Mouse (Mus musculus) neural tube, embryonic 13.5 days (tissue): ENCODE data around the gene Pkd2. TPM values are rescaled to one million over a fixed set of nuclear protein-coding genes. Genes with fewer than 3 reads are reported as not detected.
"Not testable (repeated sequence)": the region's sequence is repeated elsewhere in the genome, so short reads cannot be mapped to it uniquely, and the experiment has no call there.

Experiments
- ATAC-seq: fragments of 200-750 bp; cut with Nextera tagmentation; 2 replicates; pipeline ENCODE4 v1.8.0; 2017; ENCODE audit warnings: low read depth, mild to moderate bottlenecking, moderate TSS enrichment, moderate library complexity
- H3K27ac ChIP-seq: fragments of 300-500 bp; sonication (generic); replicated peaks from 2 replicates; pipeline ENCODE4 v1.5.1; 2015; ENCODE audit warnings: moderate library complexity, mild to moderate bottlenecking, inconsistent platforms
- H3K27me3 ChIP-seq: fragments of 300-500 bp; sonication (generic); 2 replicates; pipeline ENCODE4 v1.6.1; 2015; ENCODE audit warnings: mild to moderate bottlenecking, inconsistent platforms
- H3K36me3 ChIP-seq: fragments of 300-500 bp; sonication (generic); 2 replicates; pipeline ENCODE4 v1.6.1; 2015; ENCODE audit warnings: mild to moderate bottlenecking, inconsistent platforms
- H3K4me1 ChIP-seq: fragments of 300-500 bp; sonication (generic); replicated peaks from 2 replicates; pipeline ENCODE4 v1.6.1; 2015; ENCODE audit warnings: inconsistent platforms
- H3K4me2 ChIP-seq: fragments of 300-500 bp; sonication (generic); 2 replicates; pipeline ENCODE4 v1.6.1; 2015; ENCODE audit warnings: inconsistent platforms, mild to moderate bottlenecking, moderate library complexity
- H3K4me3 ChIP-seq: fragments of 300-500 bp; sonication (generic); 2 replicates; pipeline ENCODE4 v1.5.1; 2015; ENCODE audit warnings: mild to moderate bottlenecking, inconsistent platforms
- H3K9ac ChIP-seq: fragments of 300-500 bp; sonication (generic); 2 replicates; pipeline ENCODE4 v1.6.1; 2015; ENCODE audit warnings: moderate library complexity, mild to moderate bottlenecking, inconsistent platforms
- H3K9me3 ChIP-seq: fragments of 300-500 bp; sonication (generic); 2 replicates; pipeline ENCODE4 v1.6.1; 2016; ENCODE audit warnings: inconsistent platforms
- WGBS: fragments of 180-500 bp; shearing (Covaris S2); methylation state at CpG from one replicate; pipeline ENCODE4 v1.1.7; 2015; 5-methylcytosine and 5-hydroxymethylcytosine counted together
- polyA plus RNA-seq: library from polyadenylated mRNA; unstranded; fragments of >200 nt; fragmentation: Nextera tagmentation; extraction: Ambion mirVana; gene quantifications from 2 replicates; pipeline ENCODE4 v1.2.1, GENCODE M21; 2015

The Pkd2 gene
- polyA plus RNA-seq, 1 experiment from 2014 or later = 9.6 TPM

DNA sequence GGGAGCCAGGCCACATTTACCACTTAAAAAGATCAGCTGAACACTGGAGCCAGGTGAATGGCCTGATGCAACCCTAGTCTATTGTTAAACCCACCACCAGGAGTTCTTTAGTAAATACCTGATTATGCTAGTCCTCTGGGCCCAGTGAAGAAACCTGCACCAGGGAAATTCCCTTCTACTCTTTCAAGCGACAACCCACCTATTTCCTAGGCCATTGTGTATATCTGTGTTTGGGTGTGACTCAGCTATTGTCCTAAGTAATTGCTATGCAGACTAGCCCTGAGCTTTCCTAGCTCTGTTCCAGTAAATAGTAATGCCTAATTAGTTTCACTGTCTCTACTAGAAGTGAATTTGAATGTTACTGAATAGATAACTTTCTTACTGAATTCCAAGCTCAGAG, 16.4 kb upstream of the Pkd2 start:
- H3K4me2 ChIP-seq = no peak overlapping the region
- WGBS = 51% methylated on average over 1 of the region's 1 CpGs
- H3K9me3 ChIP-seq = no peaks in the 10 kb centered on the region
- no peaks in the 10 kb centered on the region for H3K27me3 ChIP-seq
- no peak overlapping the region for H3K27ac ChIP-seq
- 0 out of 2 replicates have a peak, but pooled peaks cover 4% of the 10 kb centered on the region for H3K4me1 ChIP-seq
- H3K4me3 ChIP-seq = no peak overlapping the region
- no peak for ATAC-seq
- H3K9ac ChIP-seq = no peak overlapping the region
- H3K36me3 ChIP-seq = no peaks in the 10 kb centered on the region

DNA sequence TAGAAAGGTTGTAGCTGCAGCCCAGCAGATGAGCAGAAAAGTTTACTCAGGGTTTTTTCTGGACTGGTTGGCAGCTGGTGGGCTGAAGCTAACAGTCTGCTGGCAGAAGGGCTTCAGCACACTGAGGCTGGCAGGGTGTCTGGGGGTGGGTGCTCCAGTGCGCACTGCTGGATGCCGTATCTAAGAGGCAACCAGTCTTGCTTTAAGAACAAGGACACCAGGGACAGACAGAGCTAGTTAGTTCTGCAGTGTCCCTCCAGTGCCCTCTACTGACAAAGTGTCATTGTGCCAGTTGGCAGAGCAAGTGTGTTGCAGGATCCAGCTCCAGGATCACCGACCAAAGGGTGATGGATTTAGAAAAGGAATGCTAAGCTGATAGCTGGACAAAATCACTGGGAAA, 13.1 kb upstream of the Pkd2 start:
- Histone ChIP-seq H3K4me3 (no peak overlapping the region), H3K4me1 (peaks cover 18% of the 10 kb centered on the region), H3K4me2 (no peak overlapping the region), H3K9me3 (no peaks in the 10 kb centered on the region), H3K9ac (no peak overlapping the region), H3K27ac (no peak overlapping the region), H3K36me3 (no peaks in the 10 kb centered on the region), H3K27me3 (no peaks in the 10 kb centered on the region; the same call in 1 of the 2 replicates)
- 9% methylated on average over 3 of the region's 3 CpGs for WGBS
- ATAC-seq = peak; percentile 78

- not testable (repeated sequence) for H3K4me3 ChIP-seq, H3K27ac ChIP-seq, H3K9ac ChIP-seq, H3K36me3 ChIP-seq, H3K27me3 ChIP-seq, H3K9me3 ChIP-seq, ATAC-seq, H3K4me2 ChIP-seq
- H3K4me1 ChIP-seq = peaks cover 18% of the 10 kb centered on the region
- 25% methylated on average over 6 of the region's 6 CpGs for WGBS
Measured at GRCm38 (mm10) chr5:104448346-104448745, 10.9 kb upstream of the Pkd2 start.

- no peak for ATAC-seq
Measured at GRCm38 (mm10) chr5:104449491-104449890, 9.8 kb upstream of the Pkd2 start.

GRCm38 (mm10) chr5:104453075-104453474, 6.2 kb upstream of the Pkd2 start:
- H3K27ac ChIP-seq = no peak overlapping the region
- H3K36me3 ChIP-seq = peaks cover 8% of the 10 kb centered on the region
- H3K9ac ChIP-seq = no peak overlapping the region
- H3K9me3 ChIP-seq = peaks cover 4% of the 10 kb centered on the region
- H3K4me3 ChIP-seq = no peak overlapping the region
- H3K4me2 ChIP-seq = no peak overlapping the region
- WGBS = 81% methylated on average over 1 of the region's 1 CpGs
- H3K27me3 ChIP-seq = no peaks in the 10 kb centered on the region; the same call in 1 of the 2 replicates
- no peak for ATAC-seq
- H3K4me1 ChIP-seq = peaks cover 14% of the 10 kb centered on the region

More at GRCm38 (mm10) chr5:104449491-104449890, 9.8 kb upstream of the Pkd2 start:
- H3K4me1 ChIP-seq = peaks cover 18% of the 10 kb centered on the region
- no peak overlapping the region for H3K4me2 ChIP-seq
- no peaks in the 10 kb centered on the region; the same call in 1 of the 2 replicates for H3K27me3 ChIP-seq
- no peak overlapping the region for H3K4me3 ChIP-seq
- WGBS = 36% methylated on average over 3 of the region's 3 CpGs
- no peaks in the 10 kb centered on the region for H3K36me3 ChIP-seq
- H3K9ac ChIP-seq = no peak overlapping the region
- H3K27ac ChIP-seq = no peak overlapping the region
- H3K9me3 ChIP-seq = no peaks in the 10 kb centered on the region

- peaks cover 17% of the 10 kb centered on the region for H3K4me1 ChIP-seq
- 94% methylated on average over 6 of the region's 6 CpGs for WGBS
Measured at GRCm38 (mm10) chr5:104454564-104454963, 4.7 kb upstream of the Pkd2 start.

DNA sequence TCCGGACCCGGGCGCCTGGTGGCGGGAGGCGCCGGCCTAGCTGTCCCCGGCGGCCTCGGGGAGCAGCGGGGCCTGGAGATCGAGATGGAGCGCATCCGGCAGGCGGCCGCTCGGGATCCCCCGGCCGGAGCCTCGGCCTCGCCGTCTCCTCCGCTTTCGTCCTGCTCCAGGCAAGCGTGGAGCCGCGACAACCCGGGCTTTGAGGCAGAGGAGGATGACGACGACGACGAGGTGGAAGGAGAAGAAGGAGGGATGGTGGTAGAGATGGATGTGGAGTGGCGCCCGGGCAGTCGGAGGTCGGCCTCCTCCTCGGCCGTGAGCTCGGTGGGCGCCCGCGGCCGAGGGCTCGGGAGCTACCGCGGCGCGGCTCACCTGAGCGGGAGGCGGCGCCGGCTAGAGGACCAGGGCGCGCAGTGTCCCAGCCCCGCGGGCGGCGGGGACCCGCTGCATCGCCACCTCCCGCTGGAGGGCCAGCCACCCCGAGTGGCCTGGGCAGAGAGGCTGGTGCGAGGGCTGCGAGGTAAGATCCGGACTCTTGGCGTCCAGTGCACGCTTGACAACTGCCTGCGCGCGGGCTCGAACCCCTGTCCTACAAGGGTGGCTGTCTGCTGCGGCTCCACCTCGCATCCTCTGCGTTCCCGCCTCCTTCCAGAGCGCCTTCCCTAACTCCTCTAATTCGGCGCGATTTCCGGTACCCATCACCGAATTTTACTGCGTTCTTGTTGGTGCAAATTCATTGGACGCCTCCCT, 631 bp downstream of the Pkd2 start:
- H3K4me2 ChIP-seq = peak overlapping the region; percentile 75
- under 1% methylated on average over 77 of the region's 82 CpGs for WGBS
- ATAC-seq = peak; percentile 84
- peaks cover 4% of the 10 kb centered on the region for H3K9me3 ChIP-seq
- peak overlapping the region; percentile 95 for H3K27ac ChIP-seq
- peak overlapping the region; percentile 74 for H3K4me3 ChIP-seq
- H3K36me3 ChIP-seq = peaks cover 16% of the 10 kb centered on the region
- peaks cover 31% of the 10 kb centered on the region for H3K4me1 ChIP-seq
- H3K9ac ChIP-seq = peak overlapping the region; percentile 97
- H3K27me3 ChIP-seq = no peaks in the 10 kb centered on the region

More at GRCm38 (mm10) chr5:104454564-104454963, 4.7 kb upstream of the Pkd2 start:
- no peak overlapping the region for H3K9ac ChIP-seq
- no peak overlapping the region for H3K27ac ChIP-seq
- H3K4me2 ChIP-seq = no peak overlapping the region
- peaks cover 8% of the 10 kb centered on the region for H3K36me3 ChIP-seq
- H3K27me3 ChIP-seq = no peaks in the 10 kb centered on the region
- peaks cover 4% of the 10 kb centered on the region for H3K9me3 ChIP-seq
- no peak overlapping the region for H3K4me3 ChIP-seq
- no peak for ATAC-seq

GRCm38 (mm10) chr5:104460456-104460838, 1.2 kb downstream of the Pkd2 start:
- ATAC-seq = no peak
- no peaks in the 10 kb centered on the region for H3K27me3 ChIP-seq
- H3K36me3 ChIP-seq = peaks cover 21% of the 10 kb centered on the region
- H3K4me1 ChIP-seq = peaks cover 31% of the 10 kb centered on the region
- peak overlapping the region; percentile 97 for H3K9ac ChIP-seq
- H3K27ac ChIP-seq = peak overlapping the region; percentile 95; the same call in 1 of the 2 replicates
- peaks cover 4% of the 10 kb centered on the region for H3K9me3 ChIP-seq
- peak overlapping the region; percentile 75 for H3K4me2 ChIP-seq
- WGBS = 55% methylated on average over 3 of the region's 3 CpGs
- H3K4me3 ChIP-seq = peak overlapping the region; percentile 74

- peaks cover 25% of the 10 kb centered on the region for H3K36me3 ChIP-seq
- H3K9me3 ChIP-seq = peaks cover 4% of the 10 kb centered on the region
- H3K27me3 ChIP-seq = no peaks in the 10 kb centered on the region
- ATAC-seq = no peak
- H3K27ac ChIP-seq = no peak overlapping the region
- peak overlapping the region; percentile 97 for H3K9ac ChIP-seq
- peak overlapping the region; percentile 75 for H3K4me2 ChIP-seq
- 39% methylated on average over 6 of the region's 7 CpGs for WGBS
- H3K4me1 ChIP-seq = peaks cover 31% of the 10 kb centered on the region
- H3K4me3 ChIP-seq = peak overlapping the region; percentile 74
Measured at GRCm38 (mm10) chr5:104460856-104461255, 1.6 kb downstream of the Pkd2 start.

DNA sequence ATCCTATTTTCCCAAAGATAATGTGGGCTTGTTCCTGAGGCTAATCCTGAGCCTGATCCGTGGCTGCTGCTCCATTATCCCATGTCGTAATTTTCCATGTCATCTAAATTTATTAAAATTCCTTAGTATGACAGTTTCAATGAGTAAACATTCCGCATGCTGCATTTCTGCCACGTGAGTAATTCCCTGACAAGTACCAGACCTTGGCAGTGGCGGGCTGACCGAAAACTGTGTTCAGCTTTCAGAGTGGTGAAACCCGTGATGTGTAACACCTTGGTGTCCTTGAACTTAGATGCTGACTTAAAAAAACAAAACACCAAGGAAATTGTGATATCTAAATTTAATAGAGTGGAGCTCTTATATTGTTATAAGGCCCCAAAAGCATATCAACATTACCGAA, 6.0 kb downstream of the Pkd2 start:
- Histone ChIP-seq H3K27ac (no peak overlapping the region), H3K36me3 (peaks cover 45% of the 10 kb centered on the region), H3K4me1 (peaks cover 19% of the 10 kb centered on the region), H3K9ac (no peak overlapping the region), H3K4me2 (no peak overlapping the region), H3K27me3 (no peaks in the 10 kb centered on the region), H3K4me3 (no peak overlapping the region), H3K9me3 (no peaks in the 10 kb centered on the region)
- 93% methylated on average over 8 of the region's 8 CpGs for WGBS
- no peak for ATAC-seq

GRCm38 (mm10) chr5:104465731-104466130, 6.5 kb downstream of the Pkd2 start:
- no peak overlapping the region for H3K4me2 ChIP-seq
- 85% methylated on average over 12 of the region's 12 CpGs for WGBS
- no peaks in the 10 kb centered on the region for H3K9me3 ChIP-seq
- peaks cover 48% of the 10 kb centered on the region for H3K36me3 ChIP-seq
- no peak for ATAC-seq
- no peak overlapping the region for H3K9ac ChIP-seq
- no peaks in the 10 kb centered on the region for H3K27me3 ChIP-seq
- H3K4me3 ChIP-seq = no peak overlapping the region
- peaks cover 14% of the 10 kb centered on the region for H3K4me1 ChIP-seq
- H3K27ac ChIP-seq = no peak overlapping the region

DNA sequence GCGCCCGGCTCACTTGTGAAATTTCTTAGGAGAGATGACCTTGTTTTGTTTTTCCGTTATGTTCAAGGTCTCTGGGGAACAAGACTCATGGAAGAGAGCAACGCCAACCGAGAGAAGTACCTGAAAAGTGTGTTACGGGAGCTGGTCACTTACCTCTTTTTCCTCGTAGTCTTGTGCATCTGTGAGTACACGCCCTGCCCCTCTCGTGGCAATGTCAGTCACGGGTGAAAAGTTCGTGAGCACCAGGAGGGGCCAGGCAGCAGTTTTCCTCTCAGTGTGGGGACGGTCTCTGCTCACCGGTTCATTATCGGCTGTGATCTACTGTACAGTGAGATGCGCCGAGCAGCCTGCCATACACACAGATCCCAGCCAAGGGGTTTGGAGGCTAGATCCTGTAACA, 7.6 kb downstream of the Pkd2 start:
- Histone ChIP-seq H3K9me3 (no peaks in the 10 kb centered on the region), H3K4me3 (no peak overlapping the region), H3K36me3 (peaks cover 57% of the 10 kb centered on the region), H3K9ac (no peak overlapping the region), H3K4me2 (no peak overlapping the region), H3K4me1 (0 out of 2 replicates have a peak, but pooled peaks cover 7% of the 10 kb centered on the region), H3K27ac (no peak overlapping the region), H3K27me3 (no peaks in the 10 kb centered on the region)
- 93% methylated on average over 16 of the region's 16 CpGs for WGBS
- no peak for ATAC-seq

DNA sequence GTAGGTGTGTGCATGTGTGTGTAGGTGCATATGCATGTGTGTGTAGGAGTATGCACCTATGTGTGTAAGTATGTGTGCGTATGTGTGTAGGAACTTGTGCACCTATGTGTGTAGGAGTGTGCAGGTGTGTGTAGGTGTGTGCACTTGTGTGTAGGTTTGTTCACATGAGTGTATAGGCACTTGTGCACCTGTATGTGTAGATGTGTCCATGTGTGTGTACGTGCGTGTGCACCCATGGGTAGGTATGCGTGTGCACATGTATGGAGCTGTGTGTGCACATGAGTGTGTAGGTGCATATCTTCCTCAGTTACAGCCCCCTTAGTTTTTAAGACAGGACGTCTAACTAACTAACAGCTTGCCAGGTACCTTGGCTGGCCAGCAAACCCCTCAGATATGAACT, 9.3 kb downstream of the Pkd2 start:
- Histone ChIP-seq H3K4me1 (no peaks in the 10 kb centered on the region), H3K36me3 (peaks cover 73% of the 10 kb centered on the region), H3K9me3 (no peaks in the 10 kb centered on the region), H3K27ac (no peak overlapping the region), H3K4me2 (no peak overlapping the region), H3K4me3 (no peak overlapping the region), H3K27me3 (no peaks in the 10 kb centered on the region), H3K9ac (no peak overlapping the region)
- no peak for ATAC-seq
- WGBS = 90% methylated on average over 5 of the region's 5 CpGs
